Mouse (Mus musculus) spleen, adult 2 months (tissue): ENCODE measurements around the gene Ctag2. TPM values are rescaled to one million over a fixed set of nuclear protein-coding genes. Genes with fewer than 3 reads are reported as not detected.

Experiments
- DNase-seq, 2 experiments: peaks; one replicate each; pipeline versions ENCODE4 v3.0.0 to v3.0.0-alpha.2; 2012 to 2021; ENCODE audit warnings: low spot score in 2 of 2, low read depth in 1 of 2
- H3K27ac ChIP-seq: fragments of 200-500 bp; 2 replicates; pipeline ENCODE4 v1.5.1; 2012; ENCODE audit warnings: low read length, inconsistent platforms; ENCODE audit not compliant: insufficient read depth
- H3K27me3 ChIP-seq: fragments of 200-500 bp; 2 replicates; pipeline ENCODE4 v1.6.1; 2012; ENCODE audit warnings: mild to moderate bottlenecking, moderate library complexity, low read length, inconsistent platforms; ENCODE audit not compliant: control insufficient read depth, insufficient read depth
- H3K36me3 ChIP-seq: fragments of 200-500 bp; 2 replicates; pipeline ENCODE4 v1.6.1; 2012; ENCODE audit warnings: mild to moderate bottlenecking, low read length, inconsistent platforms; ENCODE audit not compliant: control insufficient read depth, insufficient read depth
- H3K4me1 ChIP-seq: fragments of 200-500 bp; 2 replicates; pipeline ENCODE4 v1.6.1; 2011; ENCODE audit warnings: inconsistent platforms; ENCODE audit not compliant: control insufficient read depth, insufficient read depth, insufficient read length
- H3K4me3 ChIP-seq: fragments of 200-500 bp; 2 replicates; pipeline ENCODE4 v1.5.1; 2011; ENCODE audit warnings: mild to moderate bottlenecking, inconsistent platforms; ENCODE audit not compliant: insufficient read depth, insufficient read length; ENCODE audit errors: extremely low read depth
- CTCF ChIP-seq: fragments of 200-500 bp; IDR thresholded peaks from 2 replicates; pipeline ENCODE4 v1.5.1; 2011; ENCODE audit warnings: mild to moderate bottlenecking, inconsistent platforms; ENCODE audit not compliant: insufficient read depth, insufficient read length, insufficient replicate concordance; ENCODE audit errors: extremely low read depth
- POLR2A ChIP-seq: fragments of 200-500 bp; IDR thresholded peaks from 2 replicates; pipeline ENCODE4 v1.6.1; 2011; ENCODE audit warnings: low read depth, low read length, inconsistent platforms
- WGBS: fragments of 180-500 bp; shearing (Covaris S2); methylation state at CpG from one replicate; pipeline ENCODE4 v1.1.7; 2018; 5-methylcytosine and 5-hydroxymethylcytosine counted together
- polyA plus RNA-seq: library from polyadenylated mRNA; depleted of rRNA; stranded (reverse); fragments of >200 nt; gene quantifications from 2 replicates; pipeline ENCODE4 v1.2.3, GENCODE M21; 2012; rRNA removed

The Ctag2 gene
- polyA plus RNA-seq = not detected in 2 replicates

DNA sequence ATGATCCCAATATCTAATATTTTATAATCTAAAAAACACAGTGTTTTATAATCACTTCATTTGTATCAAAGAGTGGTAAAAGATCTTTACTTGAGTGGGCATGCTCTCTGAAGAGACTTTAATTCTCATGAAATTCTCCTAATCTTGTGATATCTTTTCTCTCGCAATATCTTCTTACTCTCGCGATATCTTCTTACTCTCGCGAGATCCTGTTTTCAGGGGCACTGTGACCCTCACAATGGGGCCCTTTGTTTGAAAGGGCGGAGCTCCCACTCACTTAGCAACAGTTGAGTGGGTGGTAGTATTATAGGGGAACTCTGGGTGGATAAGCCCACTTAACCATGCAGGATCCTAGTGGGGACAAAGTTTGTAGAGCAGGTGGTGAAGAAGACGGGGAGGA, at the start of gene Ctag2:
TSS of gene Ctag2 (plus strand) at position 301 of the 400 bp plus-strand sequence.
- no peak within 1 kb of the TSS for H3K4me3 ChIP-seq
- H3K36me3 ChIP-seq = no peaks in the 10 kb centered on the region
- no peak for DNase-seq
- WGBS = 88% methylated on average over 7 of the region's 7 CpGs
- TF ChIP-seq CTCF = no peak
- no peak for TF ChIP-seq POLR2A
- H3K4me1 ChIP-seq = no peaks in the 10 kb centered on the region
- H3K27ac ChIP-seq = no peak within 1 kb of the TSS
- no peaks in the 10 kb centered on the region for H3K27me3 ChIP-seq
